Mouse (Mus musculus): ENCODE data around the gene Hoxa6.

Gene Hoxa6

DNA sequence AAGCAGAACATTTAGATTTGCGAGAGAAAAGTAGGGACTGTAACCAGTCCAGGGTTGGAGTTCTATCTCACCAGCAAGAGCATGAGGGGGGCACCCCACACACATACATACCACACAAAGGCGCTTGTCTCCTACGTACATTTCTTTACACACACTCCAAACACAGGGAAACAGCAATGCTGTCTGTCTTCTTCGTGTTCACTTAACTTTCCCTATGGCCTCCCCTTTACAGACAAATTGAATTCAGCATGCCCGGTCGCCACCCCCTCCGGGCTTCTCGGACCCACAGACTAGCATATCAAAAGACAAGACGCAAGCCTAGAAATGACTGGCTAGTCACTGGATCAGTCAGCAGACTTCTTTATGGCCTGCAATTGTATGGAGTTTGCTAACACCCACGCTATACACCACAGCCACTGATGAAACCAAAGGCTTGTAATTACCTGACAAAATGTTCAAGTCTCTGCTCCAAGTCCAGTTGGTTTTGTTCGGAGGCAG is 28.3 kb downstream of the Hoxa6 start:
- no peak for DNase-seq (ENCODE audit: low read depth, low spot score)

DNA sequence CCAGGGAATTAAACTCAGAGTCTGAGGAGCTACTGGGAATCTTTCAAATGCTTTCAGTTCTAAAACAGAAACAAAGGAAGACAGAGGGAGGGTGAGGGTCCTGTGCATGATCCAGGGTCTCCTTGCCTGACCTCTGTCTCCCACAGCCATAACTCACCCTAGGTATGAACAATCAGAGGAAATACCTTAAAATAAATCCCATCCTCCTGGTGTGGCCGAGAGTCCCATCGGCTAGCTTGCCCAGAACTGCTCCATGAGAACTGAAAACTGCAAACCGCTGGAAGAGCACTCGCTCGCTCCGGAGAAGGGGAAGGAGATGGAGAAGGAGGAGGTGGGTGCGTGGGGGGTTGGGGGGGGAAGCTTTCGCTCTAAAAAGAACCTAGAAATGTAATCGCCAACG is 28.8 kb downstream of the Hoxa6 start:
- no peak for DNase-seq (ENCODE audit: low read depth, low spot score)

DNA sequence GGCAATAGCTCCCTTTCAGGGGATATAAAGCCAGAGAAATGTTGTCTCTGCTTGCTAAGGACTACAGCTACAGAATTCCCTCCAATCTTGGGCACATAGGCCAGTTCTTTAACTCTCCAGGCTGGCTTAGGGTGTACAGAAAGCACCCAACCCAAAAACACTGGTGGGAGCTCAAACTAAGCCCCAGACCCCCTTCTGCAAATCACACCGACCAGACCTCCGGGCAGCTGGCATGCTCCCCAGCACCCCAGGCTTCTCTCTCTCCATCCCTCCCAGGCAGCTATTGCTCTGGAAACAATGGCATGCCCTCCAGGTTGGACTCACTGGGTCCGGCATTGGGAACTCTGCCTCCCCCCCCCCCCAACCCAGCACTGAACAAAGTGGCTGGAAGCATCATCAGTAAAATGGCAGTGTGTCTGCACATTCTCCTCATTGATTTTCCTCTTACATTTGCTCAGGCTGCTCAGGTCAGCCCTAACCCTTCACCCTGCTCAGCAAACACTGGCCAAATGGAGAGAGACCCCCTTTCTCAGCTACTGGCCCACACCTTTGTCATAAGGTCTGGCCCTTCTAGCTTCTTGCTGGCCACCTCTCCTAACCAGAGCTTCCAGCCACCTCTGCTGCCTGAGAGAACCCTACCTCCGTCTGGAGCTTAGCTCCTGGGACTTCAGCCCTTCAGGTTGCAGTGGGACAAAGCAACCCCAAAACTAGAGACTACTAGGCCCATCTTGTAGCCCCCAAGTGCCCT is 29.4 kb downstream of the Hoxa6 start:
- no peak for DNase-seq (ENCODE audit: low read depth, low spot score)

DNA sequence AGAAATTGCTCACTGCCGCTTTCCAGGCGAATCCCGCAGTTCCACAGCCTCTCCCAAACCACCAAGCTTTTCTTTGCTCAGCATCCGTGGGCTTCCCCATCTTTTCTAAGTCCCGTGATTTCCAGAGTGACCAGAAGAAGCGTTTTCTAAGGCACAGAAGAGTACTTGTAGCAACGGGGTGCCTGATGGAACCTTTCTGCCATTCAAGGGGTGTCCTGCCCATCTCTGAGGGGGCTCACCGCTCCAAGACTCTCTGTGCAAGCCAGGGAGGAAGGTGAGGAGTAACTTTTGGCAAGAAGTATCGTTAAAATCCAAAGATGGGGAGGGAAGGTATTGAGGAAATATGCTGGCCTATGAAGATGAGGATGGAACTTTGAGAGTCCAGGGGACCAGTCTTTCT is 30.7 kb downstream of the Hoxa6 start:
- no peak for DNase-seq (ENCODE audit: low read depth, low spot score)

DNA sequence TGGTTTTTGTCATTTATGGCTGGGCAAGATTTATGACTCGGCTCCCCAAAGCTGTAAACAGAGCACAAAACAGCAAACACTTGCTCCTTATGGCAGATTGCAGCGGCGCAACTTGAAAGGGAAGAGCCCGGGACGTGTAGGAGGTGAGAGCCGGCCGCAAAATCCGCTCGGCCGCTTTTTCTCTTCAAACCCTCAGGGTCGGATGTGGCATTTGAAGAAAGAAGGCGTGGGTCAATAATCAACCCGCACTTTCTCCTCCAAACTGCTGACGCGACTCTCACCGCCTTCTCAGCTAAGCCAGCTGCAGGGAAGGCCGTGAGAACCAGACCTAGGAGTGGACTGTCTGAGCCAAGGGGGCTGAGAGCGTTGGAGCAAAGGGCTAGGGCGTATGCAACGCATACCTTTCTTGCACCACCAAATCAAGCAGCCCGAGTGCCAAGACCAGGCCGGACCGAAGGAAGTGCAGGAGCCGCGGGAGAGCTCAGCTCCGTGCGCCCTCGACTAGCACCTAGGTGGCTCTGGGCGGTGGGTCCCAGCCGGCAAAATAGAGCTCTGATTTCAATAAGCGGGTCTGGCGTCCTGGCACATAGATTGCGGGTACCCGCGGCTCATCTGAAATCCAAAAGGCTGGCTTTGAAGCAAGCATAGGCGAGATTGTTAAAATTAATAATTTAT is 31.3 kb downstream of the Hoxa6 start, which contains the start of gene 5730596B20Rik:
5730596B20Rik (plus strand) TSS at position 438 of the 675 bp plus-strand sequence.
- no peak for DNase-seq (ENCODE audit: low read depth, low spot score)

DNA sequence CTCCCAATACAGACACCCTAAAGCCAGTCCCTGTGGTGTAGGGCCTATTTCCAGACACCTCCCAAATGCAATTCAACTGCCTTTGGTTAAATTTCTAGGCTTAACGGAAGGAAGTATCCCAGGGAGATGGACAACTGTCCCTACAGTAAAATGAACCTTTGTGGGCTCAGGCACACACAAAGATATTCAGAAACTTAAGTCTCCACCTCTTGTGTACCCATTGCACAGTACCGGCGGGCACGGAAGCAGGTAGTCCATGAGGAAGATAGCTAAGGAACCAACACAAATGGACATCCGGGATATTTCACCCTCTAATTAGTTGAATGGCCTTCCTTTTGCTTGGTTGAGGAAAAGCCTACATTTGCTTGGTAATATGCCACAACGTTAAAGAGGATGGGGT is 32.1 kb downstream of the Hoxa6 start:
- no peak for DNase-seq (ENCODE audit: low read depth, low spot score)

DNA sequence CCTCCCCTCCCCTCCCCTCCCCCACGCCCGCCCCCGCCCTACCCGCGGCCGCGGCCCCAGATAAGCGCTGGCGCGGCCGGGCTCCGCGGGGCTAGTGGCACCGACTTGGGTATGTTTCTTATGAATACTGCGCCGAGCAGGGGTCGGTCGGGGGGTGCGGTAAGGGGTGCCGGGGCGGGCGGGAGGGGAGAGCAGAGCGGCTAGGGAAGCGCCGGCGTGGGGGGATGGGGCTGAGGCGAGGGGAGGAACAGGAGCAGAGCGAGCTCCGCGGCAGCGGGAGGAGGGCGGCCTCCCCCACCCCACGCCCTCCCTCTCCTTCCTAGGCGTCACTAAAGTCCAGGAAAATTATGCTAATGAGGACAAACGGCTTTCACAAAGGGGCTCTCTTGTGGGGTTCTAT is 32.7 kb downstream of the Hoxa6 start:
- DNase-seq (ENCODE audit: low read depth, low spot score), result no peak

DNA sequence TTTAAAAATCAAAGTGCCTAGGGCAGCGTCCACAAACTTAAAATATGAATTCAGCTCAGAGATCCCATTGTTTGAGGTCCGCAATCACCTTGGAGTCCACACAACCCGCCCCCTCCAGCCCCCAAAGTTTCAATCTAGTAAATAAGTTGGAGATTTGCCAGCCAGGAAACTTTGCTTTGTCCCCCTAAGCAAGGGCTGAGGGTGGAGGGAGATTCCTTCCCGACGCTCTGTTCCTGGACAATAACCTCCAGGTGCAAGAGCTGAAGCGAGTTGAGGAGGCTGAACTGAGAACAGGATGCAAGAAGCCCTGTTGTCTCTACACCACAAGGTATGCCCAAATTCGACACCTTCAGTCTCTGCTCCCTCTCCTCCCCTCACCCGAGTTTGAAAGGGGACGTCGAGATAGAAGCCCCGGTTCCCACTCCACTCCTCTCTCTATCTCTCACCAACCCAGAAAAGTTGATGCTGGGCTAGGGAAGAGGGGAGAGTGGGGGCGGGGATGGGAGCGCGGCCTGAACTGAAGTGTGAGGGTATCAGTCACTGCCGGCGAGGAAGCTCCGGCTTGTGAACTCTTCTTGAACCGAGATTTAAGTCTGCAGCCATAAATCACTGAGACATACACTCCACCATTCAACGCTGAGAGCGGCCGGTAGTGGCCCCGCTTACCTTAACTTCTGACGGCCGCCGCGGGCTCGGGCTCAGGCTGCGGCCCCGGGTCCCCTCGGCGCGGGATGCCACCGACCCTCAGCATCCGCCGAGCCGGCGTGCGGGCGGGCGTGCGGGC is 33.4 kb downstream of the Hoxa6 start:
- no peak for DNase-seq (ENCODE audit: low read depth, low spot score)

DNA sequence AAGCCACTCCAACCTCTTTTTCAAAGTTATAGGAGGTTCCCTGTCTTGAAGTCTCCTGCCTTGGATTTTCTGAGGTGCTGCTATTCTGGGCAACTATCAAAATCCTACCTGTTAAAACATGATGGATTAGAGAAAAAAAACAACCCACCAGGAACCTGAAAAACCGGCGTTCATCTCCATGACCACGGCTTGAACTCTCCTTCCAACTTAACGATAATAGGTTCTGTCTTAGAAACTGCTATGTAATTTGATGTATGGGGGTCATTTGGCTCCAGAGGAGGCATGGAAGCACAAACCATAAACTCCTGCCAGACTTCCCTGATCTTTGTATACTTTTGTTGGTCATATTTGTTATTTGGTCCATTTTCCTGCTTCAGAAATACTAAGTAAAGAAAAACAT is 34.9 kb downstream of the Hoxa6 start:
- DNase-seq (ENCODE audit: low read depth, low spot score), result no peak

DNA sequence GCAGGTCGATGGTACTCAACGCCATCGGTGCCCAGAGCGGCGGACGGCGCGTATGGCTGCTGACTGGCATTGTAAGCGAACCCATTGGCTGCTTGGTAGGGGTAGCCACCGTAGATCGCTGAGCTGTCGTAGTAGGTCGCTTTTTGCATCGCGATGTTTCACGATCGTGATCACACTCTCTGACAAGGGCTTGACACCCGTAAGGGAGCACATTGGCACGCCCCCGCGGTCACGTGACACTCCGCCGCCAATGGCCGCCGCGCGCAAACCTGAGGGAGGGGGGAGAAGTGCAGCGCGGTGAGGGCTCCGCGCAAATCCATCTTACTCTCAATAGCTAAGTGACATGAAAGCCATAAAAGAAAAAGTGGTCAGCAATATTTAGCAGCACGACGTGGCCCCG is 36.0 kb downstream of the Hoxa6 start:
- DNase-seq (ENCODE audit: low read depth, low spot score), result no peak

DNA sequence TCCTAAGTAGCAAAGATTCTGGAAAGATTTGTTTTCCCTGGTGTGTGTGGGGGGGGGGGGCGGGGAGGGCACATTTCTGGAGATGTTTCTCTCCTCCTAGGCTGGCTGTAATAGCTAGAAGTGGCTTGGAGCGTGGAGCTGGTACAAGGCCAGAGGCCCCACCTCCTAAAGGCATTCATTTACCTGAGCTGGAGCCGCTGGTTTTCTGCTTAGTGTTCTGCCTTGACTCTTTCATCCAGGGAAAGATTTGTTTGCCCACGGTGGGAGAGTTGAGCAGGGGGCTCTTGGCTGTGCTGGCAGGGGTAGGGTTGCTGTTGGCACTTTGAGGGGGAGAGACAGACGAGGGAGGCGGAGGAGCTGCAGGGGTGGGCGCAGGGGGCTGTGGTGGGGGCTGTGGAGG is 36.6 kb downstream of the Hoxa6 start:
- no peak for DNase-seq (ENCODE audit: low read depth, low spot score)

DNA sequence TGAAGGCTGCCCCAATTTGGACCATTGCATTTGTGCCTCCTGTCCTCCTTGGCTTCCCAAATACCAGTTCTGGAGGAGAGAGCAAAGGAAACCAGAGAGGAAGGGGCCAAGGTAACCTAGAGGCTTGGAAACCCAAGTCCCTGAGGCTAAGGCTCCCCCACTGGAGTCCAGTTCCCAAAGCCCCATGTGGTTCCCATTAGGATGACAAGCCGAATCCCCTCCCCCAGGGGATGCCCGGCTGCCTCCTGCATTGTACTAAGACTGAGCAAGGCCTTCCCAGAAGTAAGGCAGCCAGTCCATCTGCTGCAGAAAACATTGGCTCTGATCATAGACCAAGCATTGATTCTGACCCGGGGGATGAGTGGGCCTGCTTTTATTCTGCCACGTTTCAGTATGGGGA is 37.2 kb downstream of the Hoxa6 start:
- DNase-seq (ENCODE audit: low read depth, low spot score), result no peak

DNA sequence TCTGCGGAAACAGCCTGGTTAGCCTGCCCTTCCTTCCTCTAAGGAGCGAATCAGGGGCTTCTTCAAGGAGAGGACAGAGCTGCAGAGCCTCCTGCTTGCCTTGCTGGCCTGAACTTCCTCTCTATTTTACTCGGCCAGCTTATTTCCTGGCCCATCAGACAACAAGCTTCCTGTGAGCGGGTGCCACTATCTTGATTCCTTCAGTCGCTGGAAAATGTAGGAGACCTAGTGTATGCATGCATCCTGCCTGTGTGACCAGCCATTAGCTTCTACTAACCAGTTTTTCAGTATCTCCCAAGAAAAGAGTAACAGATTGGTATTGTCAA is 37.7 kb downstream of the Hoxa6 start:
- no peak for DNase-seq (ENCODE audit: low read depth, low spot score)

DNA sequence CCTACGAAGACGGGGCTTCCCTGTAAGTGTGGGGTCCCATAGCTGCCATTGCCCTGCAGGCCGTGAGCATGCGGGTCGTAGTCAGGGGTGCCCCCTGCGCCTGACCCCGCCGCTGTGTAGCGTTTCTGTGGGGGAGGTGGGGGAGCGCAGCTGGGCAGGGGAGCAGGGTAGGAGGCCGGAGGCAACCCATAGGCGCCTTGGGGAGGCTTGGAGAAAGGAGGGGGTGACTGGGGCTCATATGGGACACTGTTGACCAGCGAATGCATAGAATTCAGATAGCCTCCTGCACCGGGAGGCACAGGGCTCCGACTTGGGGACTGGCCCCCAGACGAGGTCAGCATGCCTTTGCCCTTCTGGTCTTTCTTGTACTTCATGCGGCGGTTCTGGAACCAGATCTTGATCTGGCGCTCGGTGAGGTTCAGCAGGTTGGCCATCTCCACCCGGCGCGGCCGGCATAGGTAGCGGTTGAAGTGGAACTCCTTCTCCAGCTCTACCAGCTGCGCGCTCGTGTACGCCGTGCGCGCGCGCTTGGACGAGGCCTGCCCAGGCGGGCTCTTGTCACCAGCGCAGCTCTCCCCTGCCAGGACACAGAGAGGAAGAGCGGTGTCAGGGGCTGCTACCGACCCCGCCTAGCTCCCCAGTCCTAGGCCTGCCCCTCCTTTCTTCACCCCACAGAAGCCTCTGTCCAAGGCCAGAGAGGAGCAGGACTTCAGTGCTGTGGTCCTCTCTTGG is 38.2 kb downstream of the Hoxa6 start:
- DNase-seq (ENCODE audit: low read depth, low spot score), result no peak

DNA sequence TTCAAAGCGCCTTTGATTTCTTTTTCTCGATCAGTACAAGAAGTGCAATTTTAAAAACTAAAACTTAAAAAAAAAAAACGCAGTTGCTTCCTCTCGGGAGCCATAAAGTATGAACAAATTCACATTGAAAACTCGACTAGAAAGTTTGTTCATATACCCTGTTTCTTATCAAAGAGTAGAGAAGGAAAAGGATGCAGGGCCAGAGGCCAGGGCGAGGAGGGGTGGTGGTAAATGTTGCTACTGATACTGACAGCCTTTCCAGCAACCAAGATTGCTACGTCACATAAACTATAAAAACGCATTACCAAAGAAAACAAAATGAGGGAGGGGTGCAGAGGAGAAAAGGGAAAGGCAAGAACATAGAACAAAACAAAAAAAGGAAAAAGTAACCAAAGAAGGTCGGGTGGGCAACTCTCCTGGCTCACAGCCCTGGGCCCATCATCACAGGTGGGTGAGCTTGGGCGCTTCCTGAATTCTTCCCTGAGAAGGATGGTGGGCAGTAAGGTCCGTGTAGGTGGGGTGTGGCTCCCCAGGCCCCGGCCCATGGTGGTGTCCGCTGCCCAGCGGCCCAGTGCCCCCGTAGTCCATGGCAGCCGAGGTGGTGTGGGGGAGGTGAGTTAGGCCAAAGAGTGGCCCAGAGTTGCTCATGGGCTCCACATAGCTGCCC is 38.9 kb downstream of the Hoxa6 start:
- no peak for DNase-seq (ENCODE audit: low read depth, low spot score)

DNA sequence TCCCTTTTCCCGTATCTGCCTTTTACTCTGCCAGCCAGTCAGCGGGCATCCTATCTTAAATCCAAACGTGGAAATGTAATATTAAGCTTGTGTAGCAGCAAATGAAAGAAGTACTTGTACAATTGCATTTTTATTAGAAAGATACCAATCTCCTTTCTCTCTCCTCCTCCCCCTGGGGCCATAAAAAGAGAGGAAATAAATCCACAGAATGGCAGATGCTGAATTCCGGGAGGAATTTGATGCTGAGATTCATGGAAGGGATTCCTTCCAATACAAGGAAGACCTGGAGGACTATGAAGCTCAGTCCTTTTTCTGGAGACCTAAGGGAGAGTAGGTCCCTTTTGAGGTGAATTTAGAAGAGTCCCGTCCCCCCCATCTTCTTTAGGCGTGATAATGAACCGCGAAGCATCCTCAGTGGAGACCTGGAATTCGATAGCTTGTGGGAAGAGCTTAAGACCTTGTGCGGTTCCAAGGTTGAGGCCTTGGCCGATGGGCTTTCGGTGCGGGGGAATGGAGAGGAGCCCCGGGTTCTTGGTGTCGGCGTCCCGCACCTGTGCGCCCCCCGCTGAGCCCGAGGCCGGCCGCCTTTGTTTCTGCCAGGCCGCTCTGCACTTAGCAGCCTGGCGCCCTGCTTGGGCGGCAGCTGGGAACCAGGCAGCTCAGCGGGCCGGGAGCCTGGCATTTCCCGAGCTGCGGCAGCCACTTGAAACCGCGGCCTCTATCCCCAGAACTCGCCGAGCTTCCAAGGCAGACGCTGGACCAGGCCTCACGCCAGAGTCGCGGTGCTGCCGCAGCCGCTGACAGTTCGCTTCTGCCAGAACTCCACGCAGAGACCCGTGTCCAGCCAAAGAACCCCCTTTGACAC is 40.1 kb downstream of the Hoxa6 start:
- DNase-seq (ENCODE audit: low read depth, low spot score), result no peak

DNA sequence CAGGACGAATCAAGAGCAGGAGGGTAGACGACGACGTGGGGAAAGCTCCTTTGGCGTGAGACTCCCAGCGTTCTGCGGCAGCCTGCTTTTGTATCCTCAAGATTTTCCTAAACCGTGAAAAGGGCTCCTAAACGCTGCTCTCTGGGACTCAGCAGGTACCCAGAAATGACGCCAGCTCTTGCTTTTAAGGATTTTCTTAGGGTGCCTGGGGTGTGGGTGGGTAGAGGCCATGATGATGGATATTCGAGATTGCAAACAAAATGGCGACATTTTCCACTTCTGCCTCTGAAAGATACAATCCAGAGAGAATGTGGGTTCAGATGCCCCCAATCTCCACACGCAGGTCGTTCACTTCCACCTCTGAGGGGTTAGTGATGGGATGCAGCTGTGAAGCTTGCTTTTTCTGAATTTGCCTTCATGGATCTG is 40.8 kb downstream of the Hoxa6 start:
- DNase-seq (ENCODE audit: low read depth, low spot score), result no peak

DNA sequence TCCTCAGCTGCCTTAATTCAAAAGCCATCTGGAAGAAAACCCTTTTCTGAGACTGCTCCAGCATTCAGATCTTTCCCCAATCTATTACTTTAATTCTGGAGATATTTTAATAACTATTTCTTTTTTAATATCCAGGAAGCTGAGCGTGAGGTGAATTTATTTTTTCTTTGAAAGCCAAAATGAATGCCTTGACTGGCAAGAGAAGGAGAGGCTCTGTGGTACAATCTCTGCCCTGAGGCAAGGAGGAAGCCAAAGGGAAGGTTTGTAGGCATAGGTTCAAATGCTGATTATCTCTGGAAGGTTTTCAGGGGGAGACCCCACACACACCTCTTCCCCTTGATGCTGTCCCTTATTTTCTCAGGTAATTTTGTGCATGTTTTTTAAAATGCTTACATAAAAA is 41.3 kb downstream of the Hoxa6 start:
- no peak for DNase-seq (ENCODE audit: low read depth, low spot score)

DNA sequence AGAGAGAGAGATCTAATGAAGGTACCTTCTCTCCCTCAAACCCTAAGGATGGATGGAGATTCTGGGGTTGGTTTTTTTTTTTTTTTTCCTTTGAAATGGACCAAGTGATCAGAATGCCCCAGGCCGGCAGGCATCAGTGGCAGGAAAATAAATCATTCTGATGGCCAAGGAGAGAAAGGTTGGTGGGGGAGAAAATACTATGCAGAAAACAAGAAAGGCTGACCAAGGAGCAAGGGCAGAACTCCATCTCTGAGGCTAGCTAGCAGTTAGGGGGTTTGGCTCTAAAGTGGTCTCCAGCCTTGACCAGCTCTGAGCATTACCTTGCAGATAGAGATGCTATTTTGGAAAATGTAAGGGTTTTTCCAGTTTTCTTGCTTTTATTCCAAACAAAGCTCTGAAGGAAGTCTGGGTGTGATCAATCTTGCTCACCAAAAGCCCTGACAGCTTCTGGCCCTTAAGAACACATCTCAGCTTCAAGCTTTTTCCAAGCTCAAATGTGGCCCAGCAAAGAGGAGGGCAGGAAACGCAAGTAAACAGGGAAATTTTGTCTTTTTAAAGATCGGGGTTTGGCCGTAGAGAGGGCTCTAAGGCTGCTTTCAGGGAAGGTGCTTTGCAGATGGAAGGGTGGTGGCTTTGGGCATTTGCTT is 42.0 kb downstream of the Hoxa6 start:
- DNase-seq (ENCODE audit: low read depth, low spot score), result no peak

All from telencephalon, adult 2 months (tissue).